Mouse (Mus musculus) E14TG2a.4 (cell line): Measurements from ENCODE around the gene Ensa.

ENCODE experiments used
- H3K27me3 ChIP-seq: 2 replicates; pipeline ENCODE4 v1.6.1; 2014; ENCODE audit warnings: low read length, control low read depth; ENCODE audit not compliant: insufficient read depth
- H3K36me3 ChIP-seq: 2 replicates; pipeline ENCODE4 v1.6.1; 2014; ENCODE audit warnings: low read length, control low read depth; ENCODE audit not compliant: insufficient read depth
- H3K4me1 ChIP-seq: replicated peaks from 2 replicates; pipeline ENCODE4 v1.6.1; 2014; ENCODE audit warnings: low read depth, low read length, control low read depth
- H3K4me3 ChIP-seq: replicated peaks from 2 replicates; pipeline ENCODE4 v1.5.1; 2014; ENCODE audit warnings: mild to moderate bottlenecking, low read length
- H3K9me3 ChIP-seq: 2 replicates; pipeline ENCODE4 v1.6.1; 2014; ENCODE audit warnings: low read length, control low read depth
- CTCF ChIP-seq: conservative IDR thresholded peaks from 2 replicates; pipeline ENCODE4 v1.5.1; 2014; ENCODE audit warnings: low read length
- NANOG ChIP-seq: IDR thresholded peaks from 2 replicates; pipeline ENCODE4 v1.6.1; 2014; ENCODE audit warnings: borderline replicate concordance, low read length, mixed read lengths
- POU5F1 ChIP-seq: IDR thresholded peaks from 2 replicates; pipeline ENCODE4 v1.6.1; 2014; ENCODE audit warnings: low read length, borderline replicate concordance

Gene Ensa

DNA sequence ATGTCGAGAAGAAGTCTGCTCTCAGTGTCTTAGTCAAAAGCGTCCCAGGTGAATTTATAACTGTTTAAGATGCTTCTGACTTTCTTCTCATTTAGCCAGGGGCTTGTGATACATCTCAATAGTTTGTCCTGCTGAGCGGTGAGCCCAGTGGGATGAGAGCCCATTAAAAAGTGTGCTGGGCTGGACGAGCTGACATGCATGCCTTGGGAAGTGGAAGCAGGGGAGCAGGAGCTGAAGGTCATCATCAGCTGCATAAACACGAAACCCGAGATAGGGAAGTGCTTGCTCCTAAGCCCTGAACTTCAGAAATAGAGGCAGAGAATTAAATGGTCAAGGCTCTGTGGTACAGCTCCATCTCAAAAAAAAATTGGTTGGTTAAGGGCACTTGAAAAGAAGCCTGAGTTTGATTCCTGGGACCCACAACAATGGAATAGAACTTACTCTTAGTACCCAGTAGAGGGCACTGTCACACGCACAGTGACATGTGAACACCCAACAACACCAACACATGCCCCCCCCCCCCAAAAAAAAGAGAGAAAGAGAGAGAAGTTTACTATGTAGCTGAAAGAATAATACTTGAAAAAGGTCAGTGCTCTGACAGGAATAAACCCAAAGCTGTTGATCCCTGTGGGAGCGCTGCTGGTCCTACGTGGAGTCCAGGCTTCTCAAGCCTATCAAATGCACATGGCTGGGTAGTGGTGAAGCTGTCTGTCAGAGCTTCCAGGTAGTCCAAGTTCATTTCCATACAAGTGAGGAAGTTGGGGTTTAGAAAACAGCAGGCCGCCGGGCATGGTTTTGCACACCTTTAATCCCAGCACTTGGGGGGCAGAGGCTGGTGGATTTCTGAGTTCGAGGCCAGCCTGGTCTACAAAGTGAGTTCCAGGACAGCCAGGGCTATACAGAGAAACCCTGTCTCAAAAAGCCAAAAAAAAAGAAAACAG lies 8.1 kb downstream of the Ensa start:
- Histone ChIP-seq H3K9me3 (no peaks in the 10 kb centered on the region), H3K27me3 (no peaks in the 10 kb centered on the region), H3K4me1 (peaks cover 96% of the 10 kb centered on the region), H3K4me3 (no peak overlapping the region), H3K36me3 (peaks cover 96% of the 10 kb centered on the region)
- TF ChIP-seq POU5F1 (no peak), CTCF (peak; percentile 55), NANOG (no peak)

DNA sequence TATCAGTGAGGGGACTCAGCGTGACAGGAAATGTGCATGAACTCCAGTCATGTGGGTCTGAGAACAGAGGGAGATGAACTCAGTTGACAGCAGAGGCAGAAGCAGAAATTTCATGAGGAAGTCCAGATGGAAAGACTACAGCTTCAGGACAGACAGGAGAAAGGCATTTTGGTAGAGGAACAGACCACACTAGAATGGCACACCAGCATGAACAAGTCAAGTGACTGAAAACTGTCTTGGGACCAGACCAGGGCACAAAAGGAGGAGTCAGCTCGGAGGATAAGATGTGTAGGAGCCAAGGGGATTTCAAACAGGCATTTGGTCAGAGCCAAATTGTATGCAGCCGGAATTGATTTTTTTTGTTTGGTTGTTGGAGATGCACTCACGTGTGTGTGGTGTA lies 10.8 kb downstream of the Ensa start:
- H3K4me1 ChIP-seq = peaks cover 99% of the 10 kb centered on the region
- H3K27me3 ChIP-seq = no peaks in the 10 kb centered on the region
- H3K36me3 ChIP-seq = peaks cover 79% of the 10 kb centered on the region
- H3K4me3 ChIP-seq = 0 out of 2 replicates have a peak overlapping the region, but pooled peaks have one; percentile 8
- no peaks in the 10 kb centered on the region for H3K9me3 ChIP-seq
- TF ChIP-seq NANOG (no peak), CTCF (no peak), POU5F1 (no peak)

- Histone ChIP-seq H3K4me3 (0 out of 2 replicates have a peak overlapping the region, but pooled peaks have one; percentile 8), H3K36me3 (peaks cover 76% of the 10 kb centered on the region), H3K4me1 (peaks cover 99% of the 10 kb centered on the region), H3K9me3 (no peaks in the 10 kb centered on the region), H3K27me3 (no peaks in the 10 kb centered on the region)
- TF ChIP-seq POU5F1 = no peak
- TF ChIP-seq CTCF = no peak
- peak; percentile 51; the same call in 1 of the 2 replicates for TF ChIP-seq NANOG
Measured at GRCm38 (mm10) chr3:95636072-95636471, 11.3 kb downstream of the Ensa start.

DNA sequence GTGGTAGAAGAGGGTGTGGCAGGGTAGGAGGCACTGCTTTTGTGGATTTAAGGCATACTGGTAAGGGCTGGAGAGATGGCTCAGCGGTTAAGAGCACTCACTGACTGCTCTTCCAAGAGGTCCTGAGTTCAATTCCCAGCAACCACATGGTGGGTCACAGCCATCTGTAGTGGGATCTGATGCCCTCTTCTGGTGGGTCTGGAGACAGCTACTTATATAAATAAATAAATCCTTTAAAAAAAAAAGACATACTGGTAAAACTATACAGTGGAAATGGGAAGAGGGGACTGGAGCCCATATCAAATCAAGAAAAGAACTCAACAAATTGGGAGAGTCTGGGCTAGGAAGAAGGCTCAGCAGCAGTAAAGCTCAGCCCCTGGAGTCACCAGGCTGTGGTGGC lies 14.9 kb downstream of the Ensa start:
- no peaks in the 10 kb centered on the region for H3K27me3 ChIP-seq
- peaks cover 43% of the 10 kb centered on the region for H3K36me3 ChIP-seq
- TF ChIP-seq POU5F1 (no peak), NANOG (no peak), CTCF (peak; percentile 22)
- no peak overlapping the region; the same call in 1 of the 2 replicates for H3K4me3 ChIP-seq
- H3K9me3 ChIP-seq = no peaks in the 10 kb centered on the region
- peaks cover 99% of the 10 kb centered on the region for H3K4me1 ChIP-seq

DNA sequence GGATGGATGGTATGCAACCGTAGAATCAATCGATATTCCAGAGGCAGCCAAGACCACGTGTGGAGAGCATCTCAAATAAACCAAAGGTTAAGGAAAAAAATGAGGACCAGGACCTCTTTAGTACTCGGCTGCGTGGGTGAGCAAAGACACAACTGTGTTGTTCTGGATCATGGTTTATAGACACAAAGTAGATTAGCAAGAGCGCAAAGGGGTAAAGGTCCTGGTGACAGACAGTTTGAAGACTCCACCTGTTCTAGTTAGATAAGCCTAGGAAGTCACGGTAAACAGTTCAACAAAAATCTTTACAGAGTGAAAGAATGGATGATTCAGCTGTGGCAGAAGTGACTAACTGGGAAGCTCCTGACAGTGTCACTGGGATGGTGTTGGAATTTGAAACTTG lies 18.3 kb downstream of the Ensa start:
- Histone ChIP-seq H3K36me3 (peaks cover 12% of the 10 kb centered on the region), H3K9me3 (no peaks in the 10 kb centered on the region)
- TF ChIP-seq POU5F1 (no peak), CTCF (no peak), NANOG (no peak)

GRCm38 (mm10) chr3:95645313-95646235 lies 20.8 kb downstream of the Ensa start:
- TF ChIP-seq NANOG = peak; percentile 47; the same call in 1 of the 2 replicates
- TF ChIP-seq CTCF = no peak
- Histone ChIP-seq H3K27me3 (no peaks in the 10 kb centered on the region), H3K36me3 (0 out of 2 replicates have a peak, but pooled peaks cover 4% of the 10 kb centered on the region), H3K4me3 (0 out of 2 replicates have a peak overlapping the region, but pooled peaks have one; percentile 10), H3K4me1 (peaks cover 98% of the 10 kb centered on the region), H3K9me3 (no peaks in the 10 kb centered on the region)

More for the DNA sequence above, 18.3 kb downstream of the Ensa start:
- Histone ChIP-seq H3K4me1 (peaks cover 98% of the 10 kb centered on the region), H3K4me3 (no peak overlapping the region), H3K27me3 (no peaks in the 10 kb centered on the region)

DNA sequence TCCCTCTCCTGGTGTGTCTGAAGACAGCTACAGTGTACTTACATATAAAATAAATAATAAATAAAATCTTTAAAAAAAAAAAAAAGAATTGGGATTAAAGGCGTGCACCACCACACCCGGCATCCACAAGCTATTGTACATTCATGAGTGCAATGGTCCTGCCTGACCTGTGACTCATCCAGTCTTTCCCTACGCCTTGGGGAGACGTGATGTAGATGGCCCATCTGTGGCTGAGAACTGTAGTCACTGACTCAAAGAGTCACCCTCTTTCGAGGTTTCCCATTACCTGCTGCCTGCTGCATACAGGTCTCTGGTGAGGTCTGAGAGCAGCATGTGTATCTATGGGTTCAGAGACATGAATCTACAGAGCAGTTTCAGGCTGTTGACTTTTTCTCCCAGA lies 23.2 kb downstream of the Ensa start:
- Histone ChIP-seq H3K4me3 (no peak overlapping the region), H3K9me3 (no peaks in the 10 kb centered on the region), H3K4me1 (peaks cover 94% of the 10 kb centered on the region), H3K36me3 (no peaks in the 10 kb centered on the region), H3K27me3 (no peaks in the 10 kb centered on the region)
- TF ChIP-seq POU5F1 = no peak
- TF ChIP-seq NANOG = no peak
- TF ChIP-seq CTCF = no peak

DNA sequence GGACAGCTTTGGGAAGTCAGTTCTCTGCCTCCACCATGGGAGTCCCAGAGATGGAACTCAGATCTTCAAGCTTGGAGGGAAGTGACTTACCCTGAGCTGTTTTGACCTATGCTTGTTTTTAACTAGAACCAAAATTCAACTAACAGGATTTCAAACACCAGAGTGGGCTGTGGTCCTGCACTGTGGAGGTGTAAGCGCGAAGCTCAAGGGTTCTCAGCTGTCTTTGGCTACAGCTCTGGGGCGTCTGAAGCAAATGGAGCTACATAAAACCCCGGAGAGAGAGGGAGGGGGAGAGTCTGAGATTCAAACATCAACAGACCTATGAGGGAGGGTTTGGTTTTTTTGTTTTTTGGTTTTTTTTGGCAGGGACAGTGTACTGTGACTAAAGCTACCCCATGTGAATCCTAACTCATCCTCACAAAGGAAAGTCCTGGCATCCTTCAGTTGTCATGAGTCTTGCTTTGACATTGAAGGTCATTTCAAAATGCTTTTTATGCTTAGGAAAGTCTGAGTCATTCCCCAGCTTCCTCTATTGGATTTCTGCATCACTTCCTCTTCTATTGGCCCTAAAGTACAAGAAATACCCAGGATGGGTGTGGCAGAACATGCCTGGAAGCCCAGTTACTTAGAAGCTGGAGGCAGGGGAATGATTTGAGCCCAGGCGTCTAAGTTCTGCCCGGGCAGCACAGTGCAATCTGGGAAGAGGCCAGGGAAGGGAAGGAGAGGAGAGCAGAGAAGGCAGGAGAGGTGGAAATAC lies 25.7 kb downstream of the Ensa start:
- Histone ChIP-seq H3K36me3 (0 out of 2 replicates have a peak, but pooled peaks cover 3% of the 10 kb centered on the region), H3K27me3 (no peaks in the 10 kb centered on the region), H3K4me1 (peaks cover 93% of the 10 kb centered on the region), H3K9me3 (no peaks in the 10 kb centered on the region), H3K4me3 (peak overlapping the region; percentile 70)
- no peak for TF ChIP-seq CTCF
- TF ChIP-seq NANOG = peak; percentile 26; the same call in 1 of the 2 replicates
